12 mouse cellular contexts compared by ENCODE assay signal in the genomic region with DNA sequence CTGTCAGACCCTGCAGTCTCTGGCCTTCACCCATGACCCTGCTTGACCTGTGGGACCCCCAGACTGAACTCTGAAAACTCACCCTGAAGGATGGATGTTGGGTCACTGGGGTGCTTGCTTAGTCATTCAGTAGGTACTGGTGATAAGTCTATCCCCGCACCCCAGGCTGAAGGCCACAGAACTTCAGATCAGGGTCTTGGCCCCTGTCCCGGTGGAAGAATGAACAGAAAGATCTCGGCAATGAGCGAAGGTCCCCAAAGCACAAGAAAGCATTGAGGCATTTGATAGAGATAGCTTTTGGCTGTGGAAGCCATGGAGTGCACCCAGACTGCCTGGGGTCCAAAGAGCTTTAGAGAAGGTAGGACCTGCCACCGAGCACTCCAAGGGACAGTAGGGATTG.
"Had no signal": no experiment of that assay in that cellular context is flagged by ENCODE, and none has a peak within 500 bp of the region (broad histone marks: within the 10 kb centered on the region; RNA-seq: fewer than 3 reads in every experiment).

No protein-coding gene starts in this region.

- DNase-seq: lung, adult 18-20 months; lung, embryonic 14.5 days; lung, postnatal 10 days; lung, postnatal 4 days; midbrain, embryonic 14.5 days; right cerebral cortex, adult 18-20 months; right cerebral cortex, postnatal 25 days; right cerebral cortex, postnatal 4 days; spleen, adult 18-20 months; thymus, adult 18-20 months; thymus, postnatal 14 days; thymus, postnatal 36 days had no signal
